ENCODE assay signal across 15 mouse cellular contexts in the genomic region with DNA sequence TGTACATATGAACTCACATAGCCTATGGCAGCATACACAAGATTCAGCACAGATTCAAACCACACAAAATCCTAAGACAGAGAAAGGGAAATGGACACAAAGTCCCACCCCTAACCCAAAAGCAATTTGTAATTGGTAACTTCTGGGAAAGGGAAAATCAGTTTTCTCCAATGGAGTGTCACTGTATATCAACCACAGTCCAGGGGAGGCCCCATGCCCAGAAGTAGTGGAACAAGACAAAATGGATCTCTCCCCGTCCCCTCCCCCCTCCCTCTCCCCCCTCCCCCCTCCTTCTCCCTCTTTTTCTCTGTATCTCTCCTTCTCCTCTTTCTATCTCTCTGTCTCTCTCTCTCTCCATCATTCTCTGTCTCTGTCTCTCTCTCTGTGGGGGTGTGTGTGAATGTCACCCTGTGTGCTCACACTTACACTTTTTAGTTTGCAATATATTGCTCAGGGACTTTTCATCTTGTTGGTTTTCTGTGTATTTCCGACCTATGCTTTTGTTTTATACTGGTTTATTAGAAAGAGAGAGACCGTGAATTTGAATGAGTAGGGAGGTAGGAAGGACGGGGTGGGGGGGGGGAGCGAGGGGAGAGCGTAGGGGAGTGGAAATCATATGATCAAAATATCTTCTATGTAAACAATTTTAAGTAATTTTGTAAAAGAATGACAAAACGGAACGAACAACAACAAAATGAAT.
DNase-seq lines count a peak whose midpoint lies in the region; ATAC-seq and TF ChIP-seq lines count a peak whose summit lies in the region.
"Had no signal": no experiment of that assay in that cellular context is flagged by ENCODE, and none has a peak within 500 bp of the region (broad histone marks: within the 10 kb centered on the region; RNA-seq: fewer than 3 reads in every experiment).

No protein-coding gene starts in this region.

- no peaks in the 10 kb centered on the region for H3K27me3 ChIP-seq in embryonic facial prominence, embryonic 13.5 days
- no peaks in the 10 kb centered on the region for H3K27me3 ChIP-seq in embryonic facial prominence, embryonic 15.5 days
- H3K27me3 ChIP-seq in hindbrain, embryonic 13.5 days: 0 out of 2 replicates have a peak, but pooled peaks cover 3% of the 10 kb centered on the region
- no peaks in the 10 kb centered on the region for H3K27me3 ChIP-seq in midbrain, embryonic 14.5 days (ENCODE audit: control insufficient read depth, insufficient read depth, low read length)
- H3K27me3 ChIP-seq in cerebellum, adult 2 months (ENCODE audit: control insufficient read depth, insufficient read depth, low read length): no peaks in the 10 kb centered on the region; the same call in 1 of the 2 replicates
- H3K27me3 ChIP-seq: liver, embryonic 15.5 days had no signal

- no peak overlapping the region for H3K9ac ChIP-seq in embryonic facial prominence, embryonic 13.5 days
- no peak overlapping the region for H3K9ac ChIP-seq in embryonic facial prominence, embryonic 15.5 days
- no peak overlapping the region for H3K9ac ChIP-seq in hindbrain, embryonic 13.5 days
- no peak overlapping the region for H3K9ac ChIP-seq in midbrain, embryonic 14.5 days (replicated peaks; ENCODE audit: low read length)
- H3K9ac ChIP-seq: liver, embryonic 15.5 days had no signal

- H3K4me1 ChIP-seq in embryonic facial prominence, embryonic 13.5 days: peaks cover 3% of the 10 kb centered on the region; the same call in 1 of the 2 replicates
- 0 out of 2 replicates have a peak, but pooled peaks cover 3% of the 10 kb centered on the region for H3K4me1 ChIP-seq in embryonic facial prominence, embryonic 15.5 days
- peaks cover 9% of the 10 kb centered on the region for H3K4me1 ChIP-seq in hindbrain, embryonic 13.5 days (replicated peaks)
- peaks cover 6% of the 10 kb centered on the region; the same call in 1 of the 2 replicates for H3K4me1 ChIP-seq in midbrain, embryonic 14.5 days (ENCODE audit: control insufficient read depth, insufficient read depth, low read length)
- H3K4me1 ChIP-seq in cerebellum, adult 2 months (ENCODE audit: control insufficient read depth, insufficient read depth, low read length): no peaks in the 10 kb centered on the region
- H3K4me1 ChIP-seq: liver, embryonic 15.5 days had no signal

- peak overlapping the region; percentile 46 for H3K4me2 ChIP-seq in embryonic facial prominence, embryonic 13.5 days
- peak overlapping the region; percentile 28 for H3K4me2 ChIP-seq in embryonic facial prominence, embryonic 15.5 days (replicated peaks)
- peak overlapping the region; percentile 45 for H3K4me2 ChIP-seq in hindbrain, embryonic 13.5 days
- H3K4me2 ChIP-seq in midbrain, embryonic 14.5 days (ENCODE audit: low read length): peak overlapping the region; percentile 31
- H3K4me2 ChIP-seq: liver, embryonic 15.5 days had no signal

- no peak for TF ChIP-seq POLR2A in cerebellum, adult 2 months (IDR thresholded peaks at IDR 0.05; ENCODE audit: borderline replicate concordance, insufficient read depth, low read length)

- no peak for DNase-seq in midbrain, embryonic 14.5 days
- no peak for DNase-seq in lung, adult 18-20 months
- no peak for DNase-seq in cerebellum, adult 2 months
- no peak for DNase-seq in gastrocnemius, postnatal 14 days
- DNase-seq: cerebellum, adult 11 months; gastrocnemius, adult 2 months; heart, postnatal 10 days; kidney, adult 8-10 months; right cerebral cortex, postnatal 14 days; thymus, adult 2 months had no signal

- 46% methylated on average over 8 of the region's 8 CpGs for WGBS in embryonic facial prominence, embryonic 13.5 days
- whole genome bisulfite sequencing in embryonic facial prominence, embryonic 15.5 days: 38% methylated on average over 8 of the region's 8 CpGs
- 57% methylated on average over 8 of the region's 8 CpGs for WGBS in hindbrain, embryonic 13.5 days
- 66% methylated on average over 8 of the region's 8 CpGs for WGBS in midbrain, embryonic 14.5 days
- 67% methylated on average over 8 of the region's 8 CpGs for WGBS in cerebellum, adult 2 months

- H3K27ac ChIP-seq in embryonic facial prominence, embryonic 13.5 days: no peak overlapping the region
- no peak overlapping the region for H3K27ac ChIP-seq in embryonic facial prominence, embryonic 15.5 days (replicated peaks)
- no peak overlapping the region for H3K27ac ChIP-seq in hindbrain, embryonic 13.5 days
- H3K27ac ChIP-seq in midbrain, embryonic 14.5 days (replicated peaks; ENCODE audit: low read depth, low read length): 0 out of 2 replicates have a peak overlapping the region, but pooled peaks have one; percentile 41
- H3K27ac ChIP-seq in cerebellum, adult 2 months (ENCODE audit: insufficient read depth, low read length): no peak overlapping the region
- H3K27ac ChIP-seq: liver, embryonic 15.5 days had no signal

- peak overlapping the region; percentile 13 for H3K4me3 ChIP-seq in embryonic facial prominence, embryonic 13.5 days
- peak overlapping the region; percentile 19 for H3K4me3 ChIP-seq in embryonic facial prominence, embryonic 15.5 days (replicated peaks)
- no peak overlapping the region; the same call in 1 of the 2 replicates for H3K4me3 ChIP-seq in hindbrain, embryonic 13.5 days
- H3K4me3 ChIP-seq in midbrain, embryonic 14.5 days (replicated peaks; ENCODE audit: low read depth, low read length): no peak overlapping the region
- no peak overlapping the region for H3K4me3 ChIP-seq in cerebellum, adult 2 months (replicated peaks; ENCODE audit: insufficient read depth, low read depth, low read length)
- H3K4me3 ChIP-seq: gastrocnemius, adult 2 months; liver, embryonic 15.5 days had no signal

- no peaks in the 10 kb centered on the region for H3K36me3 ChIP-seq in embryonic facial prominence, embryonic 13.5 days
- H3K36me3 ChIP-seq in embryonic facial prominence, embryonic 15.5 days: no peaks in the 10 kb centered on the region
- H3K36me3 ChIP-seq in hindbrain, embryonic 13.5 days: no peaks in the 10 kb centered on the region
- H3K36me3 ChIP-seq in midbrain, embryonic 14.5 days (ENCODE audit: control insufficient read depth, insufficient read depth, low read length): no peaks in the 10 kb centered on the region
- H3K36me3 ChIP-seq: liver, embryonic 15.5 days had no signal

- intact Hi-C loops in gastrocnemius, postnatal 14 days (cut with DNase I; ENCODE audit: low total_unique reads): no loop called here

- no peaks in the 10 kb centered on the region for H3K9me3 ChIP-seq in embryonic facial prominence, embryonic 13.5 days
- H3K9me3 ChIP-seq in embryonic facial prominence, embryonic 15.5 days (replicated peaks): no peaks in the 10 kb centered on the region
- no peaks in the 10 kb centered on the region for H3K9me3 ChIP-seq in hindbrain, embryonic 13.5 days
- H3K9me3 ChIP-seq in midbrain, embryonic 14.5 days (ENCODE audit: control insufficient read depth, low read length): no peaks in the 10 kb centered on the region
- H3K9me3 ChIP-seq: liver, embryonic 15.5 days had no signal

- ATAC-seq in embryonic facial prominence, embryonic 13.5 days (ENCODE audit: insufficient number of reproducible peaks, insufficient read depth, low FRiP score, low TSS enrichment, low read depth): no peak
- no peak for ATAC-seq in embryonic facial prominence, embryonic 15.5 days (ENCODE audit: insufficient number of reproducible peaks, low FRiP score, low TSS enrichment, low read depth)
- ATAC-seq in hindbrain, embryonic 13.5 days (ENCODE audit: low FRiP score): peak; percentile 32; the same call in 1 of the 2 replicates
- ATAC-seq in midbrain, embryonic 14.5 days (ENCODE audit: low FRiP score, low TSS enrichment): no peak; the same call in 1 of the 2 replicates
- ATAC-seq: activated CD4-positive, CD25-positive, alpha-beta regulatory T cell, adult 4 months had no signal

- no peak for TF ChIP-seq CTCF in cerebellum, adult 2 months (IDR thresholded peaks at IDR 0.05; ENCODE audit: borderline replicate concordance, insufficient read depth, low read depth, low read length)

Comparison
In these comparisons a context has a peak if more than half of its experiments do, and no peak if none do; other contexts are left out.
1. H3K4me3 ChIP-seq: peak in embryonic facial prominence, embryonic 13.5 days (single experiment) and embryonic facial prominence, embryonic 15.5 days (single experiment); none in hindbrain, embryonic 13.5 days (single experiment), midbrain, embryonic 14.5 days (single experiment) and cerebellum, adult 2 months (single experiment).
2. Peak in every context shown above with its lines, with median percentiles within 50 percentile points of each other: H3K4me2 ChIP-seq.